Mouse (Mus musculus): ENCODE data around the gene Camk2b. TPM values are rescaled to one million over a fixed set of nuclear protein-coding genes. Genes with fewer than 3 reads are reported as not detected.

The Camk2b gene
- polyA plus RNA-seq, 1 experiment from 2014 or later = 4.0 TPM

DNA sequence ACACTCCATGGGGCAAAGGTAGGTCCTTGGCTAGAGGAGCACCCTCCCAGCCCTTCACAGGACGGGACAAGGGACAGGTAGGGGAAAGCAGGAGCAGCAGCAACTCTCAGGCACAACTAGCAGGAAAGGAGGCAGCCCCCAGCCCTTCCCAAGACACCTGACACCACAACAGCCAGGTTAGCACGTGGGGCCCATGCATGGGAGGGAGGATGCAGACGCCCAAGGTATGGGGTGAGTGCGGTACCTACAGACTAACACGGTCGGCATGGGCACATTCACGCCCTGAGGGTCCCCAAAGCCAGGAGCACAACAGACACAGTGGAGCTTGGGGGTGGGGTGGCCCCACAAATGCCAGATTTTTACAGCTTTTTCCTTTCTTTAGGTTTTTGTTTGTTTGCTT is 95.0 kb downstream of the Camk2b start:
- no peak overlapping the region for H3K4me2 ChIP-seq
- no peaks in the 10 kb centered on the region for H3K9me3 ChIP-seq
- H3K27me3 ChIP-seq (replicated peaks) = no peaks in the 10 kb centered on the region
- H3K36me3 ChIP-seq = peaks cover 14% of the 10 kb centered on the region; the same call in 1 of the 2 replicates
- WGBS = 53% methylated on average over 7 of the region's 7 CpGs
- H3K27ac ChIP-seq = no peak overlapping the region
- H3K9ac ChIP-seq = no peak overlapping the region
- ATAC-seq (ENCODE audit: insufficient read depth, low FRiP score, low read depth) = no peak
- no peak overlapping the region for H3K4me3 ChIP-seq (replicated peaks)
- peaks cover 8% of the 10 kb centered on the region; the same call in 1 of the 2 replicates for H3K4me1 ChIP-seq

DNA sequence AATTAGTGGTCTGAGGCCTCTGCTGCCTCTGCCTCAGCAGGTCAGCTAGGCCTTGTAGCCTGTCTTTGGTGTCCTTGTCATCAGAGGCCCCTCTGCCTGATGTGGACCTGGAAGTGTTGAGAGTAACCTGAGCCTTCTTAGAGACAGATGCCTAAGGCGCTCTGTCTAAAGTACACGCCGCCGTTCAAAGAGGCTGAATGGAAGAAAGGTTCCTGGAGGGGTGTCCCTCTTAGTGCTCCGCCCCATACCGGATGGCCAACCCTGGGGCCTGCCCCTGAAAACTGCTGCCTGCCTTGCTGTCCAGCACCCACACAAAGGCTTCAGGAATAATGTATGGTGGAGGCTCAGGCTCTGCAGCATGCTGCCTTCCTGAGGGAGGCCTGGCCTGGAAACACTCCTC is 97.9 kb downstream of the Camk2b start:
- peaks cover 39% of the 10 kb centered on the region for H3K36me3 ChIP-seq
- H3K9ac ChIP-seq = no peak overlapping the region
- H3K27ac ChIP-seq = no peak overlapping the region
- H3K4me2 ChIP-seq = no peak overlapping the region
- 63% methylated on average over 6 of the region's 6 CpGs for WGBS
- no peak for ATAC-seq (ENCODE audit: insufficient read depth, low FRiP score, low read depth)
- H3K27me3 ChIP-seq (replicated peaks) = no peaks in the 10 kb centered on the region
- no peak overlapping the region for H3K4me3 ChIP-seq (replicated peaks)
- H3K9me3 ChIP-seq = no peaks in the 10 kb centered on the region
- H3K4me1 ChIP-seq = peaks cover 8% of the 10 kb centered on the region; the same call in 1 of the 2 replicates

DNA sequence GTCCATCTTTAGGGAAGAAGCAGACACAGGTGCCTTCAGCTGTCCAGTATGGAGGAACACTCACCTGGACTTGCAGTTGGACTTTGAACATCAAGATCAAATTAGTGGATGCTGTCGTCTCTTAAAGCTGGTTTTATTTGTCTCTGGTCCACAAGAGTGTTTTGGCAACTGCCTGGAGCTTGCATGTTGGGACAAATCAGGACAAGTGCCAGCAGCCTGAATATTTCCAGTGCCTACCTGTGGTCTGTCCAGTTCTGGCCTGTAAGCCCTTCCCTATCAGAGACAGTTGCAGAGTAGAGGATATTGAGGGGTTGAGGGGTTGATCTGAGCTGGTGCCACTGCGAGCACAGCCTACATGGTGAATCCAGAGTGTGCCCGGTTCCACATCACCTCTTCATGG is 99.4 kb downstream of the Camk2b start:
- no peak overlapping the region for H3K4me3 ChIP-seq (replicated peaks)
- no peaks in the 10 kb centered on the region for H3K27me3 ChIP-seq (replicated peaks)
- H3K4me1 ChIP-seq = no peaks in the 10 kb centered on the region
- WGBS = 77% methylated on average over 3 of the region's 3 CpGs
- H3K9me3 ChIP-seq = no peaks in the 10 kb centered on the region
- no peak overlapping the region for H3K9ac ChIP-seq
- H3K4me2 ChIP-seq = no peak overlapping the region
- no peak for ATAC-seq (ENCODE audit: insufficient read depth, low FRiP score, low read depth)
- H3K36me3 ChIP-seq = peaks cover 53% of the 10 kb centered on the region
- no peak overlapping the region for H3K27ac ChIP-seq

DNA sequence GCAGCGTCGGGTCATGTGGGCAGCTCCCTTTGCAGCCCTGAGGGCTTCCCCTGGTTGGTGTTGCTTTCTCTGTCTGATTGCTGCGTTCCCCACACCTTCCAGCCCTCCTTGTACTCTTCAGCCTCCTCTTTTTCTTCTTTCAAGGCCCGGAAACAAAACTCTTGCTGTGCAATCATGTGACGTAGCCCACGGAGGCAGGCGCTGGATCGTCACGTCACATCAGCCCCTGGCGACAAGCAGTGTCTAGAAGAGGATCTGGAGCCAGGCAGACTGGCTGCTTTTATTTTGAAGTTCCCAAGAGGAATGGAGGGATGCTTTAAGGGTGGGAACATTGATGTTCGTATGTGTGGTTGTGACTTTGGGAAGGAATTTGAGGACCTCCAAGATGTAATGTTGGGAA is 100.3 kb downstream of the Camk2b start:
- Histone ChIP-seq H3K9me3 (no peaks in the 10 kb centered on the region), H3K9ac (no peak overlapping the region), H3K27me3 (replicated peaks) (no peaks in the 10 kb centered on the region), H3K4me1 (no peaks in the 10 kb centered on the region), H3K4me3 (replicated peaks) (no peak overlapping the region), H3K4me2 (no peak overlapping the region), H3K27ac (no peak overlapping the region), H3K36me3 (peaks cover 59% of the 10 kb centered on the region)
- no peak for ATAC-seq (ENCODE audit: insufficient read depth, low FRiP score, low read depth)
- WGBS = 86% methylated on average over 11 of the region's 11 CpGs

DNA sequence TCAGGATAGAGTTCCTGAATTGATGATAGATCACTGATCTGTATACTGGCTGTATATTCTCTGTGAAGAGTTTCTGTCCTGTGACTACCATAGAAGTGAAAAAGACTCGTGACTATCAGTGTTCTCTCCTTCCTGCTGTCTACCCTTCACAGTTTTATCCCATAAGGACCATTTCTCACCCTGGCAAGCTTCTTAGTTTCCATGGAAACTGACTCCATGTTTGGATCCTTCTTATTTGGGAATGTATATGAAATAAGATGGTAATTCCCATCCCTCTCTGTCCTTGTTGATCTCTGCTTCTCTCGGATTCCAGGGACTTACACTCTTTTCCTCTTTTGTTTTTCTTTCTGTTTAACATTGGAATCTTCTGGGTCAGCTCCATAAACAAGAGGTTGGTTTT is 106.1 kb downstream of the Camk2b start:
- no peak for ATAC-seq (ENCODE audit: insufficient read depth, low FRiP score, low read depth)
- peaks cover 44% of the 10 kb centered on the region for H3K36me3 ChIP-seq

DNA sequence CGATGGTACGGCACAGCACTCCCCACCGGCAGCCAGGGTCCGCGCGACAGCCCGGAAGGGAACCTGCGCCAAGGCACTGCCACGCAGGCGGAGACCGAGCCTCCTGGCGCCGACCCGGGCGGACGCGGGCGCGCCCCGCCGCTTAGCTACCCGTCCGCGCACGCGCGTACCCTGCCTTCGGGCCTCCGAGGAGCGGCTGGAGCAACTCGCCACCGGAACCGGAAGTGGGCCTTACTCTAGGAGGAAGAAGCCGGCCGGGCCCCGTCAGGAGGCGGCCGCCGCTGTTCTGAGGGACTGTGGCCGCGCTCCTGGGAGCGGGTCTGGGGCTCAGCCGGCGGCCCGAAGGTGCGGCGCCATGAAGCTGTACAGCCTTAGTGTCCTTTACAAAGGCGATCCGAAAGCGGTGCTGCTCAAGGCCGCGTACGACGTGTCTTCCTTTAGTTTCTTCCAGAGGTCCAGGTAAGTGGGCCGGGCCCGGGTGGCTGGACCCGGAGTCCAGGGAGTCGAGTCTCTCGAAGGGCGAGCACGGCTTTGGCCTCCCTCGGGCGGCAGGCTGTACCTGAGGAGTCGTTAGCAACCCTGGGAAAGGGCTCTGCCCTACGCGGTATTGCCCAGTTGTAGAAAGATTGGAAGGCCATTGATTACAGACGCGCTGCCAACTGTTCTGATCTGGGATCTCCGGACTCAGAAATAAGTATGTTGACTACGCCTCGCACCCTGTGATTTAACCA is 110.5 kb downstream of the Camk2b start, which contains the start of gene Ykt6:
Ykt6 (plus strand) TSS at position 148 of the 731 bp plus-strand sequence.
- Histone ChIP-seq H3K9ac (peak within 1 kb of the TSS; percentile 88), H3K4me2 (peak within 1 kb of the TSS; percentile 86), H3K27me3 (replicated peaks) (no peaks in the 10 kb centered on the region), H3K36me3 (0 out of 2 replicates have a peak, but pooled peaks cover 9% of the 10 kb centered on the region), H3K9me3 (no peaks in the 10 kb centered on the region), H3K4me1 (peaks cover 10% of the 10 kb centered on the region; the same call in 1 of the 2 replicates), H3K27ac (peak within 1 kb of the TSS; percentile 96), H3K4me3 (replicated peaks) (peak within 1 kb of the TSS; percentile 93)
- under 1% methylated on average over 71 of the region's 71 CpGs for WGBS
- peak; percentile 97 for ATAC-seq (ENCODE audit: insufficient read depth, low FRiP score, low read depth)

More for the DNA sequence above, 106.1 kb downstream of the Camk2b start:
- H3K9ac ChIP-seq = no peak overlapping the region
- H3K9me3 ChIP-seq = no peaks in the 10 kb centered on the region
- 76% methylated on average over 2 of the region's 2 CpGs for WGBS
- H3K27me3 ChIP-seq (replicated peaks) = no peaks in the 10 kb centered on the region
- H3K4me1 ChIP-seq = peaks cover 8% of the 10 kb centered on the region; the same call in 1 of the 2 replicates
- no peak overlapping the region for H3K27ac ChIP-seq
- no peak overlapping the region for H3K4me3 ChIP-seq (replicated peaks)
- no peak overlapping the region for H3K4me2 ChIP-seq

DNA sequence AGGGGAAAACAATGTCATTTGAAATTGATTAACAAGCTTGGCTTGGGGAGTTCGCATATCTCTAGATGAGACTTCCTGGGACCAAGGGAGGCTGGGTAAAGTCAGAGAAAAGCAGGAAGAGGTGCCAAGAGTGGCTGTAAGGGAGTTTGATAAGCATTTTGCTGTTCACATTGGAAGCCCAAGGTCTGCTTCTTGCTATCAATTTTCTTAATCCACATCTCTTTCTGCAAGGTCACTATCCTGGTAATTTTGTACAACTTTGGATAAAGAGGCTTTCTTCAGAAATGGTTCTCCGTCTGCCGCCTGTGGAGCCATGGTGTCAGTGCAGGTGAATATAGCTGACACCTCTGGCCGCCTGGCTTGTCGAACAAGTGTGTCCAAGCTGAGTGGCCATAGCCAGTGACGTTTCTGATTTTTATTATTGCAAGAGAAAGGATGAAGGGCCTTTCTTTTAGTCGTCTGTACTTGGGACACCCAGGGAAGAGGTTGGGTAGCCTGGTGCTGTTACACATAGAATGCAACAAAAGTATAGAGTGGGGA is 111.1 kb downstream of the Camk2b start:
- WGBS = 3% methylated on average over 7 of the region's 7 CpGs
- H3K4me3 ChIP-seq (replicated peaks) = peak overlapping the region; percentile 93
- peak overlapping the region; percentile 65; the same call in 1 of the 2 replicates for H3K9ac ChIP-seq
- 0 out of 2 replicates have a peak, but pooled peaks cover 5% of the 10 kb centered on the region for H3K36me3 ChIP-seq
- peak; percentile 41 for ATAC-seq (ENCODE audit: insufficient read depth, low FRiP score, low read depth)
- no peaks in the 10 kb centered on the region for H3K9me3 ChIP-seq
- H3K27me3 ChIP-seq (replicated peaks) = no peaks in the 10 kb centered on the region
- H3K4me2 ChIP-seq = peak overlapping the region; percentile 86
- H3K4me1 ChIP-seq = peaks cover 10% of the 10 kb centered on the region; the same call in 1 of the 2 replicates
- H3K27ac ChIP-seq = peak overlapping the region; percentile 96

DNA sequence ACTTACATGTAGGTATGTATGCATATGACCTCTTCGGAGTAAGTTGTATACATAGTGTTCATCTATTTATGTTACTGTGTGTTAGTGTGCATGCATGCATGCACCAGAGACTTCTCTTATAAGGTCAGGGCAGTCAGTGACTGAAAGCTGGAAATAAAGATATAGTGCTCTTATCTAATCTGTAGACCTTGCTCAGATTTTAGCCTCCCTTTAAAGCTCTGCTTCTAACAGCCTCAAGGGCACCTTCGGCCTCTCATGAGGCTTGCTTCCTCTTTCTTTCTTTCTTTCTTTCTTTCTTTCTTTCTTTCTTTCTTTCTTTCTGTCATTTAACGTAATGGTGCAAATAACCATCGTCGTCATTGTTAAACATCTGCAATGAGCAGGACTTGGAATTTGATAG is 111.7 kb downstream of the Camk2b start:
- H3K4me1 ChIP-seq = peaks cover 10% of the 10 kb centered on the region; the same call in 1 of the 2 replicates
- no peaks in the 10 kb centered on the region for H3K9me3 ChIP-seq
- peak overlapping the region; percentile 86; the same call in 1 of the 2 replicates for H3K4me2 ChIP-seq
- H3K27ac ChIP-seq = no peak overlapping the region; the same call in 1 of the 2 replicates
- 68% methylated on average over 5 of the region's 5 CpGs for WGBS
- H3K4me3 ChIP-seq (replicated peaks) = no peak overlapping the region
- H3K27me3 ChIP-seq (replicated peaks) = no peaks in the 10 kb centered on the region
- no peak for ATAC-seq (ENCODE audit: insufficient read depth, low FRiP score, low read depth)
- H3K9ac ChIP-seq = no peak overlapping the region
- H3K36me3 ChIP-seq = 0 out of 2 replicates have a peak, but pooled peaks cover 4% of the 10 kb centered on the region

DNA sequence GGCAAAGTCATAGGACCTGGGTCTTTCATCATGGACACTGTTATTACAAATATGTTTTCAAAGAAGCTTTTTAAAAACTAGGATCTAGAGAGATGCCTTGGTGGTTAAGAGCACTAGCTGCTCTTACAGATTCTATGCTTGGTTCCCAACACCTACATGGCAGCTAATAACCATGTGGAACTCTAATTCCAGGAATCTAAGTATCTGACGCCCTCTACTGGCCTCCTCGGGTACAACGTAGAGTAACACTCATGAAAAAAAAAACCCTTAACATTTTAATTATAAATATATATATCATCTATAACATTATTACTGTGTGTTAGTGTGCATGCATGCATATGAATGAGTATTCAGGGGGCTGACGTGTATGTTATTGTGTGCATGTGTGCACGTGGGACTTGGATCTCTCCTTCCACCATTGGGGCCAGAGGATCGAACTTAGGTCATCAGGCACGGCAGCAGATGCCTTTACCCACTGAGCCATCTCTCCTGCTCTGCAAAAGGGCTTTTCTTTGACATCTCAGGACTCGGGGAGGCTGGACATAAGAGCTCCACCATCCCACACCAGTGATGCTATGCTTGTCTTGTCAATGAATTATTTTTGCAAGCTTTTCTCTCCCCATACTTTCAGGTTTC is 112.9 kb downstream of the Camk2b start:
- Histone ChIP-seq H3K27me3 (replicated peaks) (no peaks in the 10 kb centered on the region), H3K9ac (no peak overlapping the region), H3K4me2 (no peak overlapping the region), H3K27ac (no peak overlapping the region), H3K4me1 (peaks cover 15% of the 10 kb centered on the region), H3K9me3 (no peaks in the 10 kb centered on the region), H3K4me3 (replicated peaks) (no peak overlapping the region), H3K36me3 (no peaks in the 10 kb centered on the region)
- ATAC-seq (ENCODE audit: insufficient read depth, low FRiP score, low read depth) = no peak
- WGBS = 34% methylated on average over 8 of the region's 8 CpGs

DNA sequence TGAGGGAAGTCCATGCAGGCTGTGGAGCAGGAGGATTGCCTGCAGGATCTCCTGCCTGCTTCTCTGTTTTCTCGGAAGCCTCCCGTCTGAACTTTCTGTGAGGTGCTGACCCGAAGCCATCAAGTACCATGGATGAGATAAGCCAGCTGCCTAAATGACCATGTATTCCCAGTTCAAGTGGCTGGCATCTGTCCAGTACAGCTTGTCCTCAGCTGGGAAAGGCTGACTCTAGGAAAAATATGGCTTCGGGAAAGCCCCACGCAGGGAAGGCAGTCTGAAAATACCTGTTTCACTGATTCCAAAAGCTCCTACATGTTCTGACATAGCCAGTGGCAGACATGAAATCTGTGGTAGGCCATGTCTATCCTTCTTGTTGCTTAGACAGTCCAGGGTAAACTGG is 113.7 kb downstream of the Camk2b start:
- H3K27ac ChIP-seq = no peak overlapping the region

DNA sequence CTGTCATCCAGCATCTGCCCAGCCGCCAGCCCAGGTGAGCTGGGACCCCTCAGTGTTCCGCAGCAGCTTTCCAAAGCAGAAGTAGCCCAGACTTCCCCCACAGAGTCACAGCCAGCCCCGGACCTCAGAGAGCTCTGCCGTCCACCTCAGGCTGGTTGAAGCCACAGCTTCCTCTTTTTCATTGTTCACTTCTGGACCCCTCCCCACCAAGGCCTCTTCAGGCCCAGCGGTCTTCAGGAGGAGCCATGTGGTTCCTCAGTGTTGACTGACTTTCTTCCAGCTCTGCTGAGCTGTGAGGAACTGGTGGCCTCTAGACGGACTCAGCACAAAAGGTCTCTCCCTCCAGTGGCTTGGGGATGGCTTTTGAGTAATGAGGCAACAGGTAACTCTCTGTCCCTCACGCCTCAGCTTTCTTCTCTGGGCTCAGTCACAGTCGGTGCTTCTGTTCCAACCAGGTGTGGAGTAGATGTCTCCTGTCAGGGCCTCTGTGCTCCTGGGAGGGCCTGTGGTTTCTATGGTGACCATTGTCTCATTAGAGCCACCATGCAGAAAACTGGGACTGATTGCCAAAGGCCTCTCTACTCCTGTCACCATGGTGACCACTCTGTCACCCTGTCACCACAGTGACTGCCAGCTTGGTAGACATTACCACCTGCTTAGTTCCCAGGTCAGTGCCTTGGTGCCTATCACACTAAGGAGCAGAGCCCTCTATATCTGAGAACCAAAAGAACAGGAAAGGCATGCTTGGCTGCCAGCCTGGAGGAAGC is 116.4 kb downstream of the Camk2b start, which contains the start of gene Gck:
Gck (minus strand) TSS at position 496 of the 767 bp plus-strand sequence.
- Histone ChIP-seq H3K4me3 (replicated peaks) (no peak within 1 kb of the TSS), H3K27ac (peak within 1 kb of the TSS; percentile 23; the same call in 1 of the 2 replicates)
- ATAC-seq (ENCODE audit: insufficient read depth, low FRiP score, low read depth) = peak; percentile 72; the same call in 1 of the 2 replicates

More for the DNA sequence above, 113.7 kb downstream of the Camk2b start:
- H3K4me2 ChIP-seq = no peak overlapping the region
- H3K4me3 ChIP-seq (replicated peaks) = no peak overlapping the region
- peaks cover 19% of the 10 kb centered on the region for H3K4me1 ChIP-seq
- ATAC-seq (ENCODE audit: insufficient read depth, low FRiP score, low read depth) = no peak
- H3K27me3 ChIP-seq (replicated peaks) = no peaks in the 10 kb centered on the region
- 42% methylated on average over 5 of the region's 5 CpGs for WGBS
- no peaks in the 10 kb centered on the region for H3K9me3 ChIP-seq
- no peaks in the 10 kb centered on the region for H3K36me3 ChIP-seq
- H3K9ac ChIP-seq = no peak overlapping the region

More for the DNA sequence above, 116.4 kb downstream of the Camk2b start, which contains the start of gene Gck:
- 0 out of 2 replicates have a peak within 1 kb of the TSS, but pooled peaks have one; percentile 11 for H3K4me2 ChIP-seq
- H3K36me3 ChIP-seq = no peaks in the 10 kb centered on the region
- no peak within 1 kb of the TSS for H3K9ac ChIP-seq
- no peaks in the 10 kb centered on the region for H3K27me3 ChIP-seq (replicated peaks)
- H3K9me3 ChIP-seq = no peaks in the 10 kb centered on the region
- 63% methylated on average over 8 of the region's 8 CpGs for WGBS
- peaks cover 8% of the 10 kb centered on the region; the same call in 1 of the 2 replicates for H3K4me1 ChIP-seq
